Mouse (Mus musculus): ENCODE data around the gene Gtdc1. TPM values are rescaled to one million over a fixed set of nuclear protein-coding genes. Genes with fewer than 3 reads are reported as not detected.

Gene Gtdc1
- total and polyA plus RNA-seq, 2 experiments from 2014 or later, result 11.9 to 13.9 TPM

- Histone ChIP-seq H3K4me1 (ENCODE audit: control insufficient read depth, insufficient read depth) (no peaks in the 10 kb centered on the region), H3K27ac (ENCODE audit: low read depth) (no peak overlapping the region), H3K9ac (replicated peaks; ENCODE audit: low read depth, low read length) (no peak overlapping the region), H3K36me3 (replicated peaks; ENCODE audit: control insufficient read depth, insufficient read depth, low read length) (no peaks in the 10 kb centered on the region), H3K4me3 (ENCODE audit: low read depth, low read length) (no peak overlapping the region), H3K4me2 (ENCODE audit: low read depth, low read length) (no peak overlapping the region), H3K27me3 (ENCODE audit: control insufficient read depth, insufficient read depth, low read length) (no peaks in the 10 kb centered on the region), H3K9me3 (replicated peaks; ENCODE audit: control insufficient read depth, low read length) (no peaks in the 10 kb centered on the region)
- ATAC-seq (ENCODE audit: insufficient read depth, low read depth) (no peak), DNase-seq (ENCODE audit: low spot score) (no peak)
- TF ChIP-seq EP300 (IDR thresholded peaks at IDR 0.05; ENCODE audit: low read depth), result no peak
- no peak for TF ChIP-seq CTCF (IDR thresholded peaks at IDR 0.05; ENCODE audit: low read depth)
These were observed 11.2 kb downstream of the Gtdc1 start for GRCm38 (mm10) chr2:44916286-44916685.

- H3K9me3 ChIP-seq (replicated peaks; ENCODE audit: control insufficient read depth, low read length), result no peaks in the 10 kb centered on the region
- no peak overlapping the region for H3K4me3 ChIP-seq (ENCODE audit: low read depth, low read length)
- DNase-seq (ENCODE audit: low spot score), result peak; percentile 43
- H3K27ac ChIP-seq (ENCODE audit: low read depth), result peak overlapping the region; percentile 34
- peak; percentile 64; the same call in 1 of the 2 replicates for ATAC-seq (ENCODE audit: insufficient read depth, low read depth)
- 51% methylated on average over 1 of the region's 1 CpGs for WGBS
- no peaks in the 10 kb centered on the region for H3K27me3 ChIP-seq (ENCODE audit: control insufficient read depth, insufficient read depth, low read length)
- H3K9ac ChIP-seq (replicated peaks; ENCODE audit: low read depth, low read length), result no peak overlapping the region
- no peak overlapping the region for H3K4me2 ChIP-seq (ENCODE audit: low read depth, low read length)
- H3K4me1 ChIP-seq (ENCODE audit: control insufficient read depth, insufficient read depth), result peaks cover 7% of the 10 kb centered on the region; the same call in 1 of the 2 replicates
- no peak for TF ChIP-seq EP300 (IDR thresholded peaks at IDR 0.05; ENCODE audit: low read depth)
- no peak for TF ChIP-seq CTCF (IDR thresholded peaks at IDR 0.05; ENCODE audit: low read depth)
- H3K36me3 ChIP-seq (replicated peaks; ENCODE audit: control insufficient read depth, insufficient read depth, low read length), result no peaks in the 10 kb centered on the region
These were observed 29.7 kb downstream of the Gtdc1 start for GRCm38 (mm10) chr2:44897801-44898200.

GRCm38 (mm10) chr2:44873718-44874117 lies 53.7 kb downstream of the Gtdc1 start:
- no peaks in the 10 kb centered on the region for H3K4me1 ChIP-seq (ENCODE audit: control insufficient read depth, insufficient read depth)
- ATAC-seq (ENCODE audit: insufficient read depth, low read depth), result no peak
- H3K9ac ChIP-seq (replicated peaks; ENCODE audit: low read depth, low read length), result no peak overlapping the region
- H3K27me3 ChIP-seq (ENCODE audit: control insufficient read depth, insufficient read depth, low read length), result no peaks in the 10 kb centered on the region
- TF ChIP-seq CTCF (IDR thresholded peaks at IDR 0.05; ENCODE audit: low read depth) (no peak), EP300 (IDR thresholded peaks at IDR 0.05; ENCODE audit: low read depth) (no peak)
- no peaks in the 10 kb centered on the region for H3K9me3 ChIP-seq (replicated peaks; ENCODE audit: control insufficient read depth, low read length)
- H3K4me2 ChIP-seq (ENCODE audit: low read depth, low read length), result no peak overlapping the region
- H3K4me3 ChIP-seq (ENCODE audit: low read depth, low read length), result no peak overlapping the region
- WGBS, result 80% methylated on average over 2 of the region's 2 CpGs
- H3K27ac ChIP-seq (ENCODE audit: low read depth), result no peak overlapping the region
- H3K36me3 ChIP-seq (replicated peaks; ENCODE audit: control insufficient read depth, insufficient read depth, low read length), result no peaks in the 10 kb centered on the region
- no peak for DNase-seq (ENCODE audit: low spot score)

- Histone ChIP-seq H3K27me3 (ENCODE audit: control insufficient read depth, insufficient read depth, low read length) (no peaks in the 10 kb centered on the region), H3K36me3 (replicated peaks; ENCODE audit: control insufficient read depth, insufficient read depth, low read length) (no peaks in the 10 kb centered on the region), H3K9ac (replicated peaks; ENCODE audit: low read depth, low read length) (no peak overlapping the region), H3K9me3 (replicated peaks; ENCODE audit: control insufficient read depth, low read length) (no peaks in the 10 kb centered on the region), H3K4me1 (ENCODE audit: control insufficient read depth, insufficient read depth) (no peaks in the 10 kb centered on the region), H3K4me2 (ENCODE audit: low read depth, low read length) (no peak overlapping the region), H3K4me3 (ENCODE audit: low read depth, low read length) (no peak overlapping the region), H3K27ac (ENCODE audit: low read depth) (no peak overlapping the region)
- no peak for TF ChIP-seq CTCF (IDR thresholded peaks at IDR 0.05; ENCODE audit: low read depth)
- TF ChIP-seq EP300 (IDR thresholded peaks at IDR 0.05; ENCODE audit: low read depth), result no peak
- no peak for DNase-seq (ENCODE audit: low spot score)
- no peak for ATAC-seq (ENCODE audit: insufficient read depth, low read depth)
These were observed 62.7 kb downstream of the Gtdc1 start for GRCm38 (mm10) chr2:44864726-44865125.

- no peak overlapping the region for H3K4me3 ChIP-seq (ENCODE audit: low read depth, low read length)
- no peaks in the 10 kb centered on the region for H3K4me1 ChIP-seq (ENCODE audit: control insufficient read depth, insufficient read depth)
- no peak overlapping the region for H3K9ac ChIP-seq (replicated peaks; ENCODE audit: low read depth, low read length)
- no peak overlapping the region for H3K27ac ChIP-seq (ENCODE audit: low read depth)
- TF ChIP-seq CTCF (IDR thresholded peaks at IDR 0.05; ENCODE audit: low read depth), result no peak
- TF ChIP-seq EP300 (IDR thresholded peaks at IDR 0.05; ENCODE audit: low read depth), result no peak
- H3K36me3 ChIP-seq (replicated peaks; ENCODE audit: control insufficient read depth, insufficient read depth, low read length), result peaks cover 9% of the 10 kb centered on the region; the same call in 1 of the 2 replicates
- WGBS, result 93% methylated on average over 2 of the region's 2 CpGs
- ATAC-seq (ENCODE audit: insufficient read depth, low read depth), result no peak
- peaks cover 11% of the 10 kb centered on the region; the same call in 1 of the 2 replicates for H3K9me3 ChIP-seq (replicated peaks; ENCODE audit: control insufficient read depth, low read length)
- no peak for DNase-seq (ENCODE audit: low spot score)
- H3K4me2 ChIP-seq (ENCODE audit: low read depth, low read length), result no peak overlapping the region
- no peaks in the 10 kb centered on the region for H3K27me3 ChIP-seq (ENCODE audit: control insufficient read depth, insufficient read depth, low read length)
These were observed 73.0 kb downstream of the Gtdc1 start for GRCm38 (mm10) chr2:44854475-44854874.

- H3K9me3 ChIP-seq (replicated peaks; ENCODE audit: control insufficient read depth, low read length), result peaks cover 11% of the 10 kb centered on the region; the same call in 1 of the 2 replicates
- TF ChIP-seq CTCF (IDR thresholded peaks at IDR 0.05; ENCODE audit: low read depth) (no peak), EP300 (IDR thresholded peaks at IDR 0.05; ENCODE audit: low read depth) (no peak)
- no peak for ATAC-seq (ENCODE audit: insufficient read depth, low read depth)
- no peak overlapping the region for H3K4me2 ChIP-seq (ENCODE audit: low read depth, low read length)
- no peak overlapping the region for H3K4me3 ChIP-seq (ENCODE audit: low read depth, low read length)
- DNase-seq (ENCODE audit: low spot score), result no peak
- no peaks in the 10 kb centered on the region for H3K27me3 ChIP-seq (ENCODE audit: control insufficient read depth, insufficient read depth, low read length)
- H3K27ac ChIP-seq (ENCODE audit: low read depth), result no peak overlapping the region
- no peak overlapping the region for H3K9ac ChIP-seq (replicated peaks; ENCODE audit: low read depth, low read length)
- H3K4me1 ChIP-seq (ENCODE audit: control insufficient read depth, insufficient read depth), result no peaks in the 10 kb centered on the region
- peaks cover 9% of the 10 kb centered on the region; the same call in 1 of the 2 replicates for H3K36me3 ChIP-seq (replicated peaks; ENCODE audit: control insufficient read depth, insufficient read depth, low read length)
These were observed 77.8 kb downstream of the Gtdc1 start for GRCm38 (mm10) chr2:44849666-44850065.

All from heart, postnatal 0 days (tissue).